Mouse (Mus musculus) E14TG2a.4 (cell line): ENCODE measurements around the gene Enc1.
"Not testable (repeated sequence)": the region's sequence is repeated elsewhere in the genome, so short reads cannot be mapped to it uniquely, and the experiment has no call there.

ENCODE experiments used
- H3K27me3 ChIP-seq: 2 replicates; pipeline ENCODE4 v1.6.1; 2014; ENCODE audit warnings: low read length, control low read depth; ENCODE audit not compliant: insufficient read depth
- H3K36me3 ChIP-seq: 2 replicates; pipeline ENCODE4 v1.6.1; 2014; ENCODE audit warnings: low read length, control low read depth; ENCODE audit not compliant: insufficient read depth
- H3K4me1 ChIP-seq: replicated peaks from 2 replicates; pipeline ENCODE4 v1.6.1; 2014; ENCODE audit warnings: low read depth, low read length, control low read depth
- H3K4me3 ChIP-seq: replicated peaks from 2 replicates; pipeline ENCODE4 v1.5.1; 2014; ENCODE audit warnings: mild to moderate bottlenecking, low read length
- H3K9me3 ChIP-seq: 2 replicates; pipeline ENCODE4 v1.6.1; 2014; ENCODE audit warnings: low read length, control low read depth
- CTCF ChIP-seq: conservative IDR thresholded peaks from 2 replicates; pipeline ENCODE4 v1.5.1; 2014; ENCODE audit warnings: low read length
- NANOG ChIP-seq: IDR thresholded peaks from 2 replicates; pipeline ENCODE4 v1.6.1; 2014; ENCODE audit warnings: borderline replicate concordance, low read length, mixed read lengths
- POU5F1 ChIP-seq: IDR thresholded peaks from 2 replicates; pipeline ENCODE4 v1.6.1; 2014; ENCODE audit warnings: low read length, borderline replicate concordance

Enc1 gene

GRCm38 (mm10) chr13:97260456-97261180 lies 19.7 kb downstream of the Enc1 start:
- Histone ChIP-seq H3K9me3 (peaks cover 15% of the 10 kb centered on the region), H3K27me3 (no peaks in the 10 kb centered on the region), H3K4me1 (peaks cover 71% of the 10 kb centered on the region), H3K4me3 (peak overlapping the region; percentile 43), H3K36me3 (no peaks in the 10 kb centered on the region)
- TF ChIP-seq POU5F1 (no peak), NANOG (no peak), CTCF (no peak)

- TF ChIP-seq NANOG: no peak
- TF ChIP-seq POU5F1: no peak
- H3K4me3 ChIP-seq: peak overlapping the region; percentile 37
These were observed 20.6 kb downstream of the Enc1 start for GRCm38 (mm10) chr13:97261549-97261948.

DNA sequence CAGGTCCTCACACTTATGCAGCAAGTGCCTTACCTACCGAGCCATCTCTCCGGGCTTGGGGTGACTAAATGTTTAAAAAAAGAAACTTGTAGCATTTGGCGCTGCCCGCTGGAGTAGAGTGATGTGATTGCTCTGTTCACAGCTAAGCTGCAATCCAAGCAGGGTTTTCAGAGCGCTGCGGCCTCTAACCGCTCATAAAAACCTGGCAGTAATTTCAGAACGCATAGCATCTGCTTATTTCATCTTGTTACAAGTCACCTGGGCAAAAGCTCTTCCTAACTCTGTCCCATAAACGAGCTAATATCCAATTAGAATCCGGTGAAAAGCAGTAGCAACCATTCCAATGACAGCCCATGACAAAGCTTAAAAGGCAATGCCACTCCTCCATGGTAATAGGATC lies 21.8 kb downstream of the Enc1 start:
- Histone ChIP-seq H3K36me3 (no peaks in the 10 kb centered on the region), H3K27me3 (no peaks in the 10 kb centered on the region), H3K4me3 (no peak overlapping the region), H3K9me3 (peaks cover 25% of the 10 kb centered on the region), H3K4me1 (peaks cover 56% of the 10 kb centered on the region)
- TF ChIP-seq NANOG (no peak), POU5F1 (no peak), CTCF (no peak)

More at GRCm38 (mm10) chr13:97261549-97261948, 20.6 kb downstream of the Enc1 start:
- H3K4me1 ChIP-seq: peaks cover 68% of the 10 kb centered on the region
- no peaks in the 10 kb centered on the region for H3K36me3 ChIP-seq
- peaks cover 23% of the 10 kb centered on the region for H3K9me3 ChIP-seq
- H3K27me3 ChIP-seq: no peaks in the 10 kb centered on the region

DNA sequence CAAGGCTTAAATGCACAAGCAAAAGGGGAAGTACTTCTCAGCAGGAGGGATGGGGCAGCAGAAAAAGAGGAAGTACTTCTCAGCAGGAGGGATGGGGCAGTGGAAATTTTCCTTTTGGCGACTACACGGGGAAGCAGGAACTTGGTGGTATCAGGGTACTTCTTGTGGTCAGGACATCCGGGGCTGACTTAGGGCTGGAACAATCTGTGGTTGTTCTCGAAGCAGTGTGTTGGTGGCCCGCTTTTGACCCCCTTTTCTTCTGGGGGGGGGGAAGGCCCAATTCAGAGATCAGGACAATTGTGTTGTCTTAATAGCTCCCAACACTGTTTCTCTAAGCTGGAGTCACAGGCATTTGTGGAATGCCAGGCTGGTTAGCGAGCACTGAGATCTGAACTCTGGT lies 24.6 kb downstream of the Enc1 start:
- peaks cover 44% of the 10 kb centered on the region for H3K9me3 ChIP-seq
- not testable (repeated sequence) for H3K27me3 ChIP-seq, H3K36me3 ChIP-seq, H3K4me3 ChIP-seq
- peaks cover 33% of the 10 kb centered on the region for H3K4me1 ChIP-seq

GRCm38 (mm10) chr13:97270723-97271122 lies 29.8 kb downstream of the Enc1 start:
- Histone ChIP-seq H3K9me3 (peaks cover 28% of the 10 kb centered on the region), H3K4me3 (no peak overlapping the region)
- no peak for TF ChIP-seq NANOG
- TF ChIP-seq CTCF: no peak
- TF ChIP-seq POU5F1: no peak

GRCm38 (mm10) chr13:97271641-97272040 lies 30.7 kb downstream of the Enc1 start:
- Histone ChIP-seq H3K27me3 (no peaks in the 10 kb centered on the region), H3K9me3 (peaks cover 20% of the 10 kb centered on the region), H3K4me3 (no peak overlapping the region), H3K4me1 (peaks cover 31% of the 10 kb centered on the region), H3K36me3 (peaks cover 2% of the 10 kb centered on the region; the same call in 1 of the 2 replicates)
- TF ChIP-seq CTCF: no peak
- TF ChIP-seq NANOG: no peak

More at GRCm38 (mm10) chr13:97270723-97271122, 29.8 kb downstream of the Enc1 start:
- no peaks in the 10 kb centered on the region for H3K36me3 ChIP-seq
- peaks cover 22% of the 10 kb centered on the region for H3K4me1 ChIP-seq
- H3K27me3 ChIP-seq: no peaks in the 10 kb centered on the region

DNA sequence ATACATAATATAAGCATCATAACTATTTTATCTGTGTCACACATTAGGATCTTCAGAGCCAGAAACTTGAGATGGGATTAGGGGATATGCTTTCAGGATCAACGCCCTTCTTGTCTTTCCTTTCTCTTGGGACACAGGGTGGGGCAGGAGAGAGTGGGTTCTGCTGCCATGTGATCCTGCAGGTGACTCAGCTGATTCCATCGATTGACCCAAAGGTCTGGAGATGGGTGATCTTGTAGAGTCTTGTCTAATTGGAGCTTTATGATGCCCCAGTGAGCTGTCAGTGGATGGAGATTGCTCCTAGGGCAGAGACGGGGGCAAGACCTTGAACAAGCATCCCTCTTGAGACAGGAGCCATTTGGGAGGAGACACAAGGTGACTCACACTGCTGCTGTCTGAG lies 33.9 kb downstream of the Enc1 start:
- Histone ChIP-seq H3K9me3 (peaks cover under 1% of the 10 kb centered on the region; the same call in 1 of the 2 replicates), H3K4me3 (peak overlapping the region; percentile 21; the same call in 1 of the 2 replicates), H3K27me3 (no peaks in the 10 kb centered on the region), H3K36me3 (peaks cover 22% of the 10 kb centered on the region), H3K4me1 (peaks cover 58% of the 10 kb centered on the region)
- TF ChIP-seq CTCF: no peak
- no peak for TF ChIP-seq NANOG
- no peak for TF ChIP-seq POU5F1

GRCm38 (mm10) chr13:97275482-97275881 lies 34.6 kb downstream of the Enc1 start:
- Histone ChIP-seq H3K27me3 (no peaks in the 10 kb centered on the region), H3K4me1 (peaks cover 65% of the 10 kb centered on the region), H3K36me3 (peaks cover 22% of the 10 kb centered on the region), H3K4me3 (no peak overlapping the region; the same call in 1 of the 2 replicates), H3K9me3 (no peaks in the 10 kb centered on the region)
- TF ChIP-seq CTCF (no peak), POU5F1 (no peak), NANOG (no peak)
